Mouse (Mus musculus) regulatory T cell (primary cell): Measurements from ENCODE around the gene Cacng4.

ENCODE experiments used
- in situ Hi-C: fragments of 300-600 bp; cut with MboI, MseI; formaldehyde crosslinking; loops from one replicate; pipeline ENCODE4 v1.15.1; 2025; ENCODE audit warnings: high pct_unique_total_duplicates

Gene Cacng4

DNA sequence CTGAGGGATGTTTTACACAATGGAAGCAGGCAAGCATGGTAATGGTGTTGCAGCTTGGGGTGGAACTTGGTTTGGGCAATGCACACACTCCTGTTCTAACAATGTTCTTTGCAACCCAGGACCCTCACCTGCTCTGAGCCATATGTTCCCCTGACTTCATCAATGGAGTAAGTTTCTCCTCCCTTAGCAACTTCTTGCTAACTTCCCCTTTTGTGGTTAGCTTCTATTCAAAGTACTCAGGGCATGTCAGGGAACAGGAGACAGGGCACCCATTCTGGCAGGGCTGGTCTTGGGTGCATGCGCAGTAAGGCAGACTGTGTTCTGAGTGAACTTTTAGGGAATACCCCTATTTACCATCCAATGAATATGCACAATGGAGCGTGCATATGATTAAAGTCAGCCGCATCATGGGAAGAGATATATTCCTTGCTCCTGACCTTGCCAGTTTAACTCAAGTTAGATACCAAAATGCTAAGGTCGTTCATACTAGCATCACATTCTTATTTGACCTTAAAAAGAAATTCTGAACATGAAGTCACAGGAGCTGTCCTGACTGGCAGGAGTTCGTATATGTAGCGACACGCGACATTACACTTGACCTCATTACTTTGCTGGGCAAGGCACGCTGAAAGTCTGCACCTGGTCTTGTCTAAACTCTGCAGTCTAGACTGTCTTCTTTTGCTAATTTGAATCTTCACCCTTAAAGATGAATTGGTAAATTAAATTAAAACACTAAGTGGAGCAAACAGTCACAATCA, 73.9 kb downstream of the Cacng4 start:
- in situ Hi-C loops, result no loop called here

DNA sequence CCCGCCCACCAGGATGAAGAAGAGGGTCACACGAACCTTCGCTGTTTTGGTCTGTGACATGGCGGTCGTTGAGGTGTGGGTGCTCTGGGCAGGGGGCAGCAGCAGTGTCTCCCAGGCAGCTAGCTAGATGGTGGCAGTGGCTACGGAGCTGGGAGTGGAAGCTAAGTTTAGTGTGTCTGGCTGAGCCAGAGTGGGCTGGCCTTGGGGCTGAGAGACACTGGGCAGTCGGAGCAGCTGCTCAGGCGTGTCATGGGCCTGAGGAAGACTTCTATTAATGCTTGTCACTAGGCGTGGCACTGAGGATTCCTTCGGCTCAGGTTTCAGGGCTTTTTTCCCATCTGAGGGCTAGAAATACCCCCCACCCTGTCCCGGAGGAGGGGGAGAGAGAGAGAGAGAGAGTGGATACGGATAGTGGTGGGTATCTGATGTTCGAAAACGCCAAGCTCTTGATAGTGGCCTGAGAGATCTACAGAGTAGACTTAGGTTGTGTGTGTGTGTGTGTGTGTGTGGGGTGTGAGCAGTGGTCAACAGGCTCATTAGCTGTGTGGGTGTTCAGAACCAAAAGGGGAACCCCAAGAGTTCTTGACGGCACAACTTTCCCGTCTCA, 77.9 kb downstream of the Cacng4 start, which contains the start of gene Cacng1:
Gene Cacng1 (minus strand): TSS at position 191 of the 607 bp plus-strand sequence.
- in situ Hi-C loops, result loop anchor here (5.0 kb wide), 1 partner anchor 81 kb away; no protein-coding TSS in a partner anchor

- in situ Hi-C loops, result no loop called here
Observed at GRCm38 (mm10) chr11:107714368-107714767, 80.0 kb downstream of the Cacng4 start.

GRCm38 (mm10) chr11:107710379-107710778, 84.0 kb downstream of the Cacng4 start:
- in situ Hi-C loops, result no loop called here

DNA sequence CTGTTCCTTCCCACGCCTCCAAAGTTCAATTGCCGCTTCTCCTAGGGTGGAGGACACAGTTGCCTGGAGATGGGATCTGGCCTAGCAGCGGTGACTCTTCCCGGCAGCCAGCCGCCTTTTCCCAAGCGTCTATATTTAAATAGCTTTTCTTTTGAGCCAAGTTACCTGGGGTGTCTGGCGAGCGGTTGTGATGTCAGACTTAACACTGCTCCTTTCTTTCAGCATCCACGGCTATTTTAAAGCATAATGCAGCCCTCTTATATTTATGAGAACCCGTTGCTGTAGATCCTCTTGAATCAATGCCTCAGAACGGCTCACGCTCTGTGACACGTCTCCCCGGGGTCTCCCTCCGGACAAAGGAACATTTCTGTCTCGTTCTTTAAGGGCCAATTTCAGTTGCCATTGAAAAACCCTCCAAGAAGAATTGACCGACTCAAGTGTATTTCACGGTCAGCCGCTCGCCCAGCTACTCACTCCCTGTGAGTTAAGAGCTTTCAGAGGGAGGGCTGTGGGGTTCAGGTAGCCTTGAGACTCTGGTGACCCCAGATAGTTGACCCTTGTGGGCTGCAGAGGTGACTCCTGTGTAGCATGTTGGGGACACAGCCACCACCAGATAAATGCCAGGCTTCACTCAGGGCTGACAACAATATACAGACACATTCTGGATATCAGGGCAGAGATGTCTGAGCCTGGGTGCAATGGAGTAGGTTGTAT, 86.3 kb downstream of the Cacng4 start:
- in situ Hi-C loops, result no loop called here

DNA sequence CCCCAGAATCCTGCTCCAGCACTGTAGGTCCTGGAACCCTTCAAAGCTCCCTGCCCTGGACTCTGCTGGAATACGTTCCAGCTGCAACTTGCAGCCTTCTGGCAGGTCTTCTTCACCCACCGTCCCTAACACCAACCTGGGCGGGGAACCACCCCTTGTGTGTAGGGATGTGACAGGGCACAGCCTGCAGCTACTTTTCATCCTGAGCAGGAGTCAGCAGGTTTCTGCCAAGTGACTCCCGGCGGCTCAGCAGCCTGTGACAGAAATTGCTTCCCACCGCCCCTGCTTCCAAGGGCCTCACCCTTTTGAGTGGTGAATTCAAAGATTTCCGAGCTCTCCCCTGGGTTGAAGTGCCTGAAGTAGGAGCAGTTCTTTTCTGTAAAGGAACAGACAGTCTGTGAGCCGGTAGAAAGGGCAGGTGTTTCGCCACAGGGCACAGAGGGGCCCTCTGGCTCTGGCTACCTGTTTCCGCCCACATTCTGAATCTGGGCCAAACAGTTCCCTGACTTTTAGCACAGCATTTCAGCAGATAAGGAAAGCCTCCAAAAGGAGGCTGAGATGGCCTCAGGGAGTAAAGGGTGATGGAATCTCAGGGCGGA, 88.8 kb downstream of the Cacng4 start:
- in situ Hi-C loops, result no loop called here

DNA sequence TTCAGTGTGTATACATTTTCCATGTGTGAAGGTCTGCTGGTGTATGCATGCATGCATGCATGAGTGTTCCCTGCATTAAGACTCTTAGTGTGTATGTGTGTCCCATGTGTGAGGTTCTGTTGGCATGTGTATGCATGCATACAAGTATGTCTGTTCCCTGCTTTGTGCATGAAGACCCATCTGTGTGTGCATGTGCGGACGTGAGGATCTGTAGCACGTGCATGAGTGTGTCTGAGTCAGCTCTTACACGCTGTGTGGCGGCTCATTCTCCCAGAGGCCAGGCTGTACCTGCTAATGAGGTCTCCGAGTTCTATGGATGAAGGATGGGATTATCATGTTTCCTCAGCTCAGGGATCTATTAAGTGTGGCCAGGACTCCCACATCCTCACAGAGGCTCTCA, 89.3 kb downstream of the Cacng4 start:
- in situ Hi-C loops, result no loop called here

DNA sequence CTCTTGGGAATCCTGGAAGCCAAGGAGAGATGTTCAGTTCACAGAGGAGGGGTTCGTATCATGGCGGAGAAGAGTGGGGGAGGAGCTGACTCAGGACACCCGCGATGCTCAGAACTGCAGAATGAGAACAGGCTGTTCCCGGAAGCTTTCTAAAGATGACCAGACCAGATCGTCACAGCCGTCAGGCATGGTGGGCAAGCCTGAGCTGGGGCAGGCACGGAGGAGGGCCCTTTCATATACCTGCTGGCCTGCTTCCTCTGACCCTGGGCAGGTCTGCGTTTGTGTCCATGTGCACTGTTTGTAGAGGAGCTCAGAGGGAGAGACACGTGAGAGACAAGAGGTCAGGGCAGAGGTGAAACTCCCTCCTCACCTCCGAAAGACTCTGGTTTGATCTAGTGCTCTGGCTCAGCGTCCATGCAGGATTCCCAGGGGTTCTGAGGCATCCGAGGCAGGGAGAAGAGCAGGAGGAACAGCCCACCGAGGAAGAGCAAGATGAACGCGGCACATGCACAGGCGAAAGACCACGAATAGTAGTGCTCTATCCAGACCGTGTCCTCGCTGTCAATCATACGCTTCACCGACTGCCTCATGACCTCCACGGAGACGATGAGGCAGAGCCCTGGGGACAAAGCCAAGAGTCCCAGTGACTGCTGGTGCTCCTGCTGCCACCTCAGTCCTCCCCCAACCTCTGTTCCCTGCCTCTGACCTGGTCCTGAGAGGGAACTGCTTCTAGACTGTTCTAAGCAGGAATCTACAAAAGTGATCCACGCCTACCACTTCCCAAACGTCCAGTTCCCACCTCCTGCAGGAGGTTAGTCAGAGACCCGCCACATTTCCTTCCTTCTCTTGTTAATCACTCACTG, 90.9 kb downstream of the Cacng4 start:
- in situ Hi-C loops, result no loop called here

GRCm38 (mm10) chr11:107699967-107700366, 94.4 kb downstream of the Cacng4 start:
- in situ Hi-C loops, result no loop called here

DNA sequence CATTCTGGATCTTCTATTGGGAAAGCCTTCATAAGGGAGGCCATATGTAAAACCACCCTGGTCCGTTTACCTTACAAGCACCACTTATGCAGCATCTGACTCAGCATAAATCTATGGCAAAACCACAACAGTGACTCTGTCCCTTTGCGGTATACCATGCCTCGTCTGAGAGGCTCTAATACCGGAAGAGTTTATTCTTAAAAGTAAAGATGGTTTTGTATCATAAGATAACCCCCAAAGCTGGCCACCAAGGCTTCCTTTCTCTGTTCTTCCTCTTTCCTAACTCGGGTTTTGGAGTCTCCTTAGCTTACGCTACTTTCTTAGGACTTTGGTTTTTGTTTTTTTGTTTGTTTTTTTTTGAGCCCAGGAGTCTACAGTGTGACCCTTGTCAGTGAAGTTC, 101.0 kb downstream of the Cacng4 start:
- in situ Hi-C loops, result no loop called here

GRCm38 (mm10) chr11:107691569-107691968, 102.8 kb downstream of the Cacng4 start:
- in situ Hi-C loops, result no loop called here

DNA sequence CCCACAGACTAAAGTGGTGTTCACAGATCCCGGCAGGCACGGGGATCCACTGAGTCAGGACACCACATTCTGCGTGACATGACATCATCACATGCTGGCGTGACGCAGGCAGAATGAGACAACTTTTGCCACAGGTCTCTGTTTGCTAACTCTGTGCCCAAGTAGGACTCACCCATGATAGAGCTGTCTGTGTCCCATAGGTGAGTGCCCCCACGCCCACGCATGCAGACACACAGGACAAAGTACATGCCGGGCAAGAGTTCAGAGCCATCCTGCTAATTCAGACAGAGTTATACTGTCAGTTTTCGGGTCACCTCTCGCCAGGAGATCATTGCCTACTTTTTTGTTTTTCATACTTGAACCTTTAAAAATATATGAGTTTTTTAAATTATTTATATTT, 105.9 kb downstream of the Cacng4 start:
- in situ Hi-C loops, result no loop called here

GRCm38 (mm10) chr11:107686290-107686689, 108.1 kb downstream of the Cacng4 start:
- in situ Hi-C loops, result no loop called here

DNA sequence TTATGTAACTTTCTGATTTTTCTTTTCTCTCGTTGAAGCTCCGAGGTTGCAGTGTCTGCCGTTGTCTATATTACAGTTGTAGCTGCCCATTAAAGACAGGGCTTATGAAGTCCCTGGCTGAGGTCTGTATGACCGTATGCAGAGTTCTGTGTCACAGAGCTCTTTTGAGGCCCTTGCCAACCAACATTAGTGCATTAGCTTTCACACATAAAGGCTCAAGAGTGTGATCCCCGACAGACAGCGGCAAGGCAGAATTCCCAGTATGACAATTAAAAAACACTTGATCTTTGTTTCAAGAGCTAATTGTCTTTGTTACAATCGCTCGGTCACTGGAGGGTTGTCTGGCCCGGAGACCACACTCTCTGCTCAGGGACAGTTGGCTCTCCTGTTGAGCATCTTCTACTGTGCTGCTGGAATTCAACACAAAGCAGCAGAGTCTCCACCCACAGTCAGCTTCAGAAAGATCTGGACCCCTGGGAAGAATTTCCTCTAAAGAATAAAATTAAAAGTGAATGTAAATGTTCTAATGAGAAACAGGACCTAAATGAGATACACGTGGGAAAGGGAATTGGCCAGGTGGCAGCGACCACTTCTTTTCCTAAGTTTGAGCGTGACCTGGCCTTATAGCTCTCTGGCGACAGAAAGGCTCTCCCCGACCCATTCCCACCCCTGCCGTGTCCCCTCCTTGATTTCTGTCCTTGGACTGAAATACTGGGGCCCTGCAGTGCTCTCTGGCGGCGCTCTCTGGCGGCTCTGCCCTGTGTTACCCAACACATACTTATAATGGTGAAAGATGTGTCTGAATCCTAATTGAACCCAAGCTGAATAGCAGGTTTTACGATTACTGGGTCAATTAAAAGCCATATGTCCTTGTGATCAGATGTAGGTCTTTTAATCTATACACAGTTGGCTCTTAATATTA, 110.6 kb downstream of the Cacng4 start:
- in situ Hi-C loops, result no loop called here

DNA sequence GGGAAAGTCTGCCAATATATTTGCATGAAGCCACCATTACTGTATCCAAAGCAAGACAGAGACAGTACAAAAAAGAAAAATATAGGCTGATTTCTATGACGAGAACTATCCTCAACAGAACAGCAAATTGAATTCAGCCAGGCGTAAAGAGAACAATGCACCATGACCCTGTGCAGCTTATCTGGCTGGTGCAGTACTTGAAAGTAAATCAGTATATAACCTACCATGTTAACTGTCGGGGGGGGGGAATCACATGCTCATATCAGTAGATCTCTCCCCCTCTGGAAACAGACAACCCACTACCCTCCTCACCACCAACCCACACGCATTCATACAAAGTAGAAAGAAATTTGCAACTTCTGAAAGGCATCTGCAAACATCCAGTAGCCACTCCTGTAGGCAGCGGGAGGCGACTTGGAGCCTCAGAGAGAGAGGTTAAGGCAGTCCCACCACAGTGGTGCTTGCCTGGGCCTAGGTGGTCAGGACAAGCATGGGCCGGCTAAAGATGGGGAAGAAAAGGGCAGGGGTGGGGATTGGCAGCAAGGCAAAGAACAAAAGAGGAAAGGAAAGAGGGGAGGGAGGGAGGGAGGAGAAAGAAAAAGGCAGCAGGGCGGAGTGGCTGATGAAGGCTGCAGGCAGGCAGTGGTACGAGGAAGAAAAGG, 111.5 kb downstream of the Cacng4 start:
- in situ Hi-C loops, result no loop called here
